Mouse (Mus musculus) limb, embryonic 14.5 days (tissue): ENCODE measurements around the gene Mlana. TPM values are rescaled to one million over a fixed set of nuclear protein-coding genes. Genes with fewer than 3 reads are reported as not detected.

Source experiments
- ATAC-seq: fragments of 200-750 bp; cut with Nextera tagmentation; 2 replicates; pipeline ENCODE4 v1.8.0; 2017; ENCODE audit warnings: low read depth, moderate number of reproducible peaks, moderate TSS enrichment; ENCODE audit not compliant: low FRiP score
- DNase-seq: peaks from one replicate; pipeline ENCODE4 v3.0.0-alpha.2; 2015; ENCODE audit warnings: low spot score
- H3K27ac ChIP-seq: fragments of 300-500 bp; sonication (generic); replicated peaks from 2 replicates; pipeline ENCODE4 v1.5.1; 2014; ENCODE audit warnings: low read depth, mild to moderate bottlenecking, low read length, moderate library complexity, mixed read lengths
- H3K27me3 ChIP-seq: fragments of 300-500 bp; sonication (generic); 2 replicates; pipeline ENCODE4 v1.6.1; 2014; ENCODE audit warnings: low read length, mixed read lengths; ENCODE audit not compliant: control insufficient read depth, insufficient read depth
- H3K36me3 ChIP-seq: fragments of 300-500 bp; sonication (generic); 2 replicates; pipeline ENCODE4 v1.6.1; 2014; ENCODE audit warnings: mild to moderate bottlenecking, low read length, moderate library complexity, mixed read lengths; ENCODE audit not compliant: control insufficient read depth, insufficient read depth
- H3K4me1 ChIP-seq: fragments of 300-500 bp; sonication (generic); 2 replicates; pipeline ENCODE4 v1.6.1; 2014; ENCODE audit warnings: antibody characterized with exemption, low read length, mixed read lengths; ENCODE audit not compliant: control insufficient read depth, insufficient read depth
- H3K4me2 ChIP-seq: fragments of 300-500 bp; sonication (generic); replicated peaks from 2 replicates; pipeline ENCODE4 v1.6.1; 2014; ENCODE audit warnings: low read depth, mild to moderate bottlenecking, low read length, moderate library complexity; ENCODE audit not compliant: severe bottlenecking
- H3K4me3 ChIP-seq: fragments of 300-500 bp; sonication (generic); replicated peaks from 2 replicates; pipeline ENCODE4 v1.5.1; 2014; ENCODE audit warnings: low read length
- H3K9ac ChIP-seq: fragments of 300-500 bp; sonication (generic); 2 replicates; pipeline ENCODE4 v1.6.1; 2014; ENCODE audit warnings: mild to moderate bottlenecking, low read depth, low read length, moderate library complexity; ENCODE audit not compliant: severe bottlenecking
- H3K9me3 ChIP-seq: fragments of 300-500 bp; sonication (generic); 2 replicates; pipeline ENCODE4 v1.6.1; 2016; ENCODE audit warnings: low read length; ENCODE audit not compliant: control insufficient read depth
- POLR2A ChIP-seq: fragments of 200-500 bp; IDR thresholded peaks from 2 replicates; pipeline ENCODE4 v1.8.0; 2012; ENCODE audit warnings: inconsistent platforms, mild to moderate bottlenecking, moderate library complexity, borderline replicate concordance; ENCODE audit not compliant: insufficient read depth, insufficient read length; ENCODE audit errors: extremely low read depth
- WGBS: fragments of 180-500 bp; shearing (Covaris S2); extraction: QIAGEN DNeasy Blood & Tissue Kit; methylation state at CpG from one replicate; pipeline ENCODE4 v1.1.7; 2014; 5-methylcytosine and 5-hydroxymethylcytosine counted together
- polyA plus RNA-seq, 2 experiments: library from polyadenylated mRNA; depleted of rRNA in 1 of 2; stranded (reverse) in 1 of 2; unstranded in 1 of 2; fragments of >200 nt; fragmentation: Nextera tagmentation in 1 of 2; extraction: Ambion mirVana in 1 of 2; gene quantifications; 2 replicates each; pipeline versions ENCODE4 v1.2.1 to v1.2.3; 2012 to 2014

The Mlana gene
- polyA plus RNA-seq, 2 experiments = 0.34 to 0.80 TPM

- Histone ChIP-seq H3K36me3 (no peaks in the 10 kb centered on the region), H3K4me1 (peaks cover 6% of the 10 kb centered on the region), H3K4me2 (no peak overlapping the region), H3K9me3 (no peaks in the 10 kb centered on the region), H3K9ac (no peak overlapping the region), H3K4me3 (no peak overlapping the region), H3K27ac (no peak overlapping the region), H3K27me3 (no peaks in the 10 kb centered on the region)
- TF ChIP-seq POLR2A = no peak
- WGBS = 84% methylated on average over 10 of the region's 10 CpGs
- ATAC-seq (no peak), DNase-seq (no peak)
These were observed 36.5 kb upstream of the Mlana start for GRCm38 (mm10) chr19:29660835-29661764.

- Histone ChIP-seq H3K4me1 (no peaks in the 10 kb centered on the region), H3K9me3 (no peaks in the 10 kb centered on the region)
- ATAC-seq = no peak
These were observed 35.5 kb upstream of the Mlana start for GRCm38 (mm10) chr19:29661974-29662580.

GRCm38 (mm10) chr19:29663780-29664179 is 33.8 kb upstream of the Mlana start:
- 61% methylated on average over 8 of the region's 8 CpGs for WGBS
- no peak for ATAC-seq

More at GRCm38 (mm10) chr19:29661974-29662580, 35.5 kb upstream of the Mlana start:
- no peak overlapping the region for H3K27ac ChIP-seq
- H3K4me2 ChIP-seq = no peak overlapping the region
- H3K4me3 ChIP-seq = no peak overlapping the region
- no peak for DNase-seq
- H3K36me3 ChIP-seq = no peaks in the 10 kb centered on the region
- H3K27me3 ChIP-seq = no peaks in the 10 kb centered on the region
- H3K9ac ChIP-seq = no peak overlapping the region
- TF ChIP-seq POLR2A = no peak
- WGBS = 86% methylated on average over 6 of the region's 6 CpGs

GRCm38 (mm10) chr19:29664934-29665333 is 32.7 kb upstream of the Mlana start:
- no peak for TF ChIP-seq POLR2A
- Histone ChIP-seq H3K36me3 (no peaks in the 10 kb centered on the region), H3K27ac (no peak overlapping the region), H3K4me1 (no peaks in the 10 kb centered on the region), H3K4me3 (no peak overlapping the region), H3K9ac (no peak overlapping the region), H3K9me3 (no peaks in the 10 kb centered on the region), H3K27me3 (no peaks in the 10 kb centered on the region), H3K4me2 (no peak overlapping the region)
- ATAC-seq (no peak), DNase-seq (no peak)
- 82% methylated on average over 5 of the region's 5 CpGs for WGBS

More at GRCm38 (mm10) chr19:29663780-29664179, 33.8 kb upstream of the Mlana start:
- peak; percentile 17 for DNase-seq
- H3K4me1 ChIP-seq = no peaks in the 10 kb centered on the region
- no peak overlapping the region for H3K4me2 ChIP-seq
- H3K9me3 ChIP-seq = no peaks in the 10 kb centered on the region
- no peak overlapping the region for H3K4me3 ChIP-seq
- no peak overlapping the region for H3K27ac ChIP-seq
- no peak overlapping the region for H3K9ac ChIP-seq
- no peaks in the 10 kb centered on the region for H3K27me3 ChIP-seq
- TF ChIP-seq POLR2A = no peak
- H3K36me3 ChIP-seq = no peaks in the 10 kb centered on the region

- no peaks in the 10 kb centered on the region for H3K4me1 ChIP-seq
- H3K9me3 ChIP-seq = no peaks in the 10 kb centered on the region
- no peaks in the 10 kb centered on the region for H3K36me3 ChIP-seq
- no peak overlapping the region for H3K4me2 ChIP-seq
- 72% methylated on average over 4 of the region's 4 CpGs for WGBS
- no peak for TF ChIP-seq POLR2A
- no peaks in the 10 kb centered on the region for H3K27me3 ChIP-seq
- ATAC-seq = no peak
- no peak overlapping the region for H3K4me3 ChIP-seq
- peak; percentile 13 for DNase-seq
- no peak overlapping the region for H3K9ac ChIP-seq
- H3K27ac ChIP-seq = no peak overlapping the region
These were observed 31.5 kb upstream of the Mlana start for GRCm38 (mm10) chr19:29666164-29666563.
